Mouse (Mus musculus) midbrain, embryonic 10.5 days (tissue): ENCODE data around the gene Gm3448. TPM values are rescaled to one million over a fixed set of nuclear protein-coding genes. Genes with fewer than 3 reads are reported as not detected.
"Not testable (repeated sequence)": the region's sequence is repeated elsewhere in the genome, so short reads cannot be mapped to it uniquely, and the experiment has no call there.

ENCODE experiments used
- DNase-seq: peaks from one replicate; pipeline ENCODE4 v3.0.0-alpha.2; 2017; ENCODE audit warnings: low spot score
- H3K27ac ChIP-seq: fragments of 300-500 bp; sonication (generic); replicated peaks from 2 replicates; pipeline ENCODE4 v1.5.1; 2016; ENCODE audit warnings: mild to moderate bottlenecking
- H3K27me3 ChIP-seq: fragments of 300-500 bp; sonication (generic); 2 replicates; pipeline ENCODE4 v1.6.1; 2016; ENCODE audit warnings: low read depth, mild to moderate bottlenecking; ENCODE audit not compliant: poor library complexity, severe bottlenecking
- H3K36me3 ChIP-seq: fragments of 300-500 bp; sonication (generic); 2 replicates; pipeline ENCODE4 v1.6.1; 2016; ENCODE audit warnings: mild to moderate bottlenecking, moderate library complexity
- H3K4me1 ChIP-seq: fragments of 300-500 bp; sonication (generic); 2 replicates; pipeline ENCODE4 v1.6.1; 2016
- H3K4me3 ChIP-seq: fragments of 300-500 bp; sonication (generic); 2 replicates; pipeline ENCODE4 v1.5.1; 2016; ENCODE audit warnings: mild to moderate bottlenecking, moderate library complexity
- H3K9me3 ChIP-seq: fragments of 300-500 bp; sonication (generic); replicated peaks from 2 replicates; pipeline ENCODE4 v1.6.1; 2016; ENCODE audit warnings: mild to moderate bottlenecking
- WGBS: fragments of 180-500 bp; shearing (Covaris S2); methylation state at CpG from one replicate; pipeline ENCODE4 v1.1.7; 2016; 5-methylcytosine and 5-hydroxymethylcytosine counted together
- polyA plus RNA-seq: library from polyadenylated mRNA; unstranded; fragments of >200 nt; fragmentation: Nextera tagmentation; extraction: Ambion mirVana; gene quantifications from 2 replicates; pipeline ENCODE4 v1.2.1, GENCODE M21; 2016

The Gm3448 gene
- polyA plus RNA-seq, 1 experiment from 2014 or later: 5.9 TPM

GRCm38 (mm10) chr17:15023878-15024492, 17.4 kb downstream of the Gm3448 start:
- no CpG with 5 or more reads among the region's 97 CpGs for WGBS
- H3K4me3 ChIP-seq, H3K36me3 ChIP-seq, H3K4me1 ChIP-seq, H3K9me3 ChIP-seq, DNase-seq, H3K27me3 ChIP-seq, H3K27ac ChIP-seq: not testable (repeated sequence)

- 83% methylated on average over 3 of the region's 3 CpGs for WGBS
- not testable (repeated sequence) for DNase-seq, H3K36me3 ChIP-seq
These were observed 19.7 kb downstream of the Gm3448 start for GRCm38 (mm10) chr17:15021503-15022220.

GRCm38 (mm10) chr17:15009706-15010413, 31.5 kb downstream of the Gm3448 start, which contains the start of gene Gm3435:
Gene Gm3435, plus strand, starts transcription at chr17:15010176.
- not testable (repeated sequence) for H3K36me3 ChIP-seq, H3K27ac ChIP-seq, H3K27me3 ChIP-seq, DNase-seq, H3K4me3 ChIP-seq, H3K9me3 ChIP-seq, H3K4me1 ChIP-seq
- no CpG with 5 or more reads among the region's 60 CpGs for WGBS

More at GRCm38 (mm10) chr17:15021503-15022220, 19.7 kb downstream of the Gm3448 start:
- H3K4me1 ChIP-seq, H3K27ac ChIP-seq, H3K9me3 ChIP-seq, H3K27me3 ChIP-seq, H3K4me3 ChIP-seq: not testable (repeated sequence)

- not testable (repeated sequence) for H3K27ac ChIP-seq, H3K36me3 ChIP-seq, H3K4me1 ChIP-seq, H3K9me3 ChIP-seq, H3K27me3 ChIP-seq, DNase-seq, H3K4me3 ChIP-seq
- no CpG with 5 or more reads among the region's 3 CpGs for WGBS
These were observed 32.2 kb downstream of the Gm3448 start for GRCm38 (mm10) chr17:15009088-15009487.

- no CpG with 5 or more reads among the region's 4 CpGs for WGBS
- not testable (repeated sequence) for H3K4me3 ChIP-seq, H3K9me3 ChIP-seq, H3K4me1 ChIP-seq, H3K36me3 ChIP-seq, H3K27ac ChIP-seq, DNase-seq, H3K27me3 ChIP-seq
These were observed 41.3 kb downstream of the Gm3448 start for GRCm38 (mm10) chr17:15000047-15000446.

- H3K27me3 ChIP-seq, H3K4me1 ChIP-seq, H3K27ac ChIP-seq, H3K36me3 ChIP-seq, H3K9me3 ChIP-seq, H3K4me3 ChIP-seq, DNase-seq: not testable (repeated sequence)
- no CpG with 5 or more reads among the region's 5 CpGs for WGBS
These were observed 47.2 kb downstream of the Gm3448 start for GRCm38 (mm10) chr17:14994140-14994539.

- WGBS: no CpG with 5 or more reads among the region's 47 CpGs
- not testable (repeated sequence) for H3K9me3 ChIP-seq, H3K36me3 ChIP-seq, H3K4me1 ChIP-seq, H3K27ac ChIP-seq, H3K27me3 ChIP-seq, H3K4me3 ChIP-seq, DNase-seq
These were observed 48.1 kb downstream of the Gm3448 start for GRCm38 (mm10) chr17:14993139-14993832.

- not testable (repeated sequence) for H3K27me3 ChIP-seq, H3K4me1 ChIP-seq, DNase-seq, H3K27ac ChIP-seq, H3K36me3 ChIP-seq, H3K9me3 ChIP-seq, H3K4me3 ChIP-seq
- WGBS: no CpG with 5 or more reads among the region's 98 CpGs
These were observed 48.7 kb downstream of the Gm3448 start for GRCm38 (mm10) chr17:14992522-14993138.

- H3K9me3 ChIP-seq, H3K4me1 ChIP-seq, H3K36me3 ChIP-seq, H3K27ac ChIP-seq, DNase-seq, H3K4me3 ChIP-seq, H3K27me3 ChIP-seq: not testable (repeated sequence)
- WGBS: 88% methylated on average over 4 of the region's 5 CpGs
These were observed 51.1 kb downstream of the Gm3448 start for GRCm38 (mm10) chr17:14990116-14990702.

- H3K27ac ChIP-seq, H3K36me3 ChIP-seq, H3K9me3 ChIP-seq, H3K4me1 ChIP-seq, DNase-seq, H3K27me3 ChIP-seq: not testable (repeated sequence)
- peak within 1 kb of the TSS; percentile 39; the same call in 1 of the 2 replicates for H3K4me3 ChIP-seq
- no CpG with 5 or more reads among the region's 60 CpGs for WGBS
These were observed 62.8 kb downstream of the Gm3448 start, which contains the start of the genes 9030025P20Rik and Gm3417 for GRCm38 (mm10) chr17:14978362-14979038. Gene 9030025P20Rik, plus strand, starts transcription at chr17:14978468. Gene Gm3417, minus strand, starts transcription at chr17:14978790.

GRCm38 (mm10) chr17:14977718-14978361, 63.5 kb downstream of the Gm3448 start:
- WGBS: 4% methylated on average over 4 of the region's 7 CpGs

More at GRCm38 (mm10) chr17:14977718-14978361, 63.5 kb downstream of the Gm3448 start:
- H3K4me3 ChIP-seq: peak overlapping the region; percentile 39; the same call in 1 of the 2 replicates
- H3K36me3 ChIP-seq, H3K9me3 ChIP-seq, DNase-seq, H3K27ac ChIP-seq, H3K4me1 ChIP-seq, H3K27me3 ChIP-seq: not testable (repeated sequence)
